Mouse (Mus musculus) WW6 (cell line): ENCODE data around the gene Palmd.

Experiments used
- DNase-seq: peaks from one replicate; pipeline ENCODE4 v3.0.0-alpha.2; 2013; ENCODE audit warnings: low read depth, low spot score

Gene Palmd

DNA sequence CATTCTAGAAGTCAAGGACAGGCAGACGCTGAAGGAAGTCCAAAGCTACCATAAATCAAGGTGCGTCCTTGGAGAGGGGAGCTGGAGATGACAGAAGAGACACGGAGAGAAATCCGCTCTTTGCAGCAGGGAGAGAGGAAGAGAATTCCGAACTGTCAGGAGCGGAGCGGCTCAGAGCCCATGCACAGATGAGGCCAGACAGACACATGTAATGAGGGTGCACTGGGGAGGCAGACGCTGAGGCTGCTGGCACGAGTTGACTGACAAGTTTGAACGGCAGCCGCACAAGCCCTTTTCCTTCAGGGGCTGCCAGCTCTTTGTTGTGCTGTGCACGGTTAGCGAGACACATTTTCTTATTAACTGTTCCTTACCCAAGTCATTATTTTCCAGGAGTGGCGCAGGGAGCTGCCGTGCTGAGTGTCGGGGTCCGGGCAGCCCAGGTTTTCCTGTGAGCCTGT, at the start of gene Palmd:
Gene Palmd (minus strand): TSS at position 448 of the 458 bp plus-strand sequence.
- DNase-seq: no peak

GRCm38 (mm10) chr3:117010182-117010581, 41.4 kb upstream of the Palmd start:
- DNase-seq: no peak

DNA sequence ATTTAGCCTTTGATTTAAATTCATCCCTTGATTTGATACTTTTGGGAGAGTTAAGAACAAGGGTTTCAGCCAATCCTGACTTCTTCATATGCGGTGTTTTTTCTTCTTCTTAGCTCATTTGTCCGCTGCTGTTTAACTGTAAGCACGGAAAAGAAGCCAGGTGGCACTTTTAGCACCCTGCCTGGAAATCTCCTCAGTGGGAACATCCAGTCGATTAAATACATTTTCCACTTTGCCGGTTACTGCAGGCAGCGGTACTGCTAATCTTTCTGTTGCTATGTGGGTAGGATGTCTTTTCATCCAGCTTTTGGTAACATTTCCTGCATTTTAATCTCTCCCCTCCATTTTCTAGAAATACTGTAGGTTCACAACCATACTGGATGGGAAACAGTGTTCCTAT, 38.6 kb upstream of the Palmd start:
- DNase-seq: no peak

DNA sequence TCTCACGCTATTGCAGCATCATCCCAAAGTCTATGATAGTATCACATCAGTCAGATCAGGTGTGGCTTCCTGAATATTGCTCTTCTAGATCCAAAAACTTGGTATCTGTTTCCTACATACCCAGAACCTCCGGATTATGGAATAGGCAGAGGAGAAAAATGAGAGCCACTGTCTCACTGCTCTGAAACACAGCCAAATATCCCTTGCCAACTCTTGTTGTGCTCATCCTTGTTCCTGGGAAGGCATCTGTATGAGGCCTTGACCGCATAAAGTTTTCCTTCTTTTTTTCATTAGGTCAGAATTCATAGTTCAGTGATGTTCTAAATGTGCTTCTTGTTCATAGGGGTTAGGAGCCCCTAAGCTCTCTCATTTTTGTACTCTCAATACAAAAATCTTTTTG, 37.8 kb upstream of the Palmd start:
- DNase-seq: no peak

GRCm38 (mm10) chr3:117003379-117003778, 34.6 kb upstream of the Palmd start:
- DNase-seq: no peak

DNA sequence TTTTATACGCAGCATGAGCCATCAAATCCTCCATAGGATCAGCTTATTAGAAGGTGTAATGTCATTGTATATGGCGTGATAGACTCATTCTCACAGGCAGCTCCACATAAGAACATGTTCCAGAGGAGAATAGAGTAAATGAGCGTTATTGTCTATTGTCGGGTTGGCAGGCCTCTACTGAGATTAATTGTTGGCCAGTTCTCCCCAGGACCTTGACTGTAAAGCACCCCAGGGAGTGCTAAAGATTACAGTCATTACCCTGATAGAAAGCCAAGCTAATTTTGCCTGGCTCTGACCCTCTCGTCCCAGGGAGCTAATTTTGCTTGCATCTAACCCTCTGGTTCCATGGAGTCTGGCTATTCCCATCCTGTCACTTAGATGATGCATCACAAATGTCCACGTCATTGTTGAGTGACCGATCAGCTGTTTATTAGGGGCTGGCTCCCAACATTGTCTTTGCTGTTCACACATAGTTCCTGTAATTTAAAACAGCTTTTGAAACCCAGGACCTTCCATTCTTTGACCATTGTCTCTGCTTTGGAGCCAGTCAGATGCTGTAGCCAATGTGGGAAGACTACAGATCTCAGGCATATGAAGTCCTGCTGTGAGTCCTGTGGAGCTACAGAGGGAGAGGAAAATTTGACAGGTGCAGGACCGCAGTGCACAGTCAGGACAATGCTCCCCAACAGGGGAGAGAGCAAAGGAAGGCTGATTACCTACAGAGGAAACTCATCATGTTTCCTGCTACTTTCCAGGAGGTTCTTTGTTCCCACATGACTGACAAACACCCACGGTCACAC, 33.1 kb upstream of the Palmd start:
- DNase-seq: no peak

DNA sequence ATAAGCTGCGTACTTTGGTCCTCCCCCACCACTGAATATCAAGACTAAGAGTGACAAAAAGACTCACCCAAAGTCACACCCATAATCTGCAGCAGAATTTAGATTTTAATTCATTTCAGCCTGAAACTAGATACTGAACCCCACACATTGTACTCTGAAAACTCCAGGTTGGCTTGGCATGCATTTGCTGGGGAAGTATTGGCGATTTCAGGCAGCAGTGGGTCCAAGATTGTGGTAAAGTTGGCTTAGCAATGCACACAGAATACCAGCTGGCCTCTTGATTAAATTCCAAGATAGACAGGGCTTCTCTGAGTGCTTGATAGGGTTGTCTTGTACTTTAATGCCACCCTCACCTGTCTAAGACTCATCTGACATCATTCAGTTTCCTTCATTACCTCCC, 24.2 kb upstream of the Palmd start:
- DNase-seq: no peak

- DNase-seq: no peak
These were observed 22.4 kb upstream of the Palmd start for GRCm38 (mm10) chr3:116991180-116991579.

- DNase-seq: no peak
These were observed 19.4 kb upstream of the Palmd start for GRCm38 (mm10) chr3:116988221-116988620.

DNA sequence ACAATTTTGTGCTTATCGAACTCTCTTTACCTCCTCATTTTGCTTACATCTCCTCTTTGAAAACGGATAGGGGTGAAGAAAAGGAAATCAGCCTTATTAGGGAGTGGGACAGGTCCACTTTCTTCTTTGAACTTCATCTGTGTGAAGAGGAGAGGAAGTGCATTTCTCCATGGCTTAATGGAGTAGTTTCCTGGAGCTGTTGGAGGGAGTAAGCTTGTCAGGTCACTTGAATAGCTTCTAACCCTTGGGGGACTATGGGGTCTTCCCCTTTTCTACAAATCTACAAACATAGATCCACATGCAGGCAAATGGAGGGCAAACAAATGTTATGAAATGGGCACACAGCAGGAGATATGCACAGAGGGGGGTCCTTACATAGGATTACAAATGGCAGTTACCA, 17.7 kb upstream of the Palmd start:
- no peak for DNase-seq

DNA sequence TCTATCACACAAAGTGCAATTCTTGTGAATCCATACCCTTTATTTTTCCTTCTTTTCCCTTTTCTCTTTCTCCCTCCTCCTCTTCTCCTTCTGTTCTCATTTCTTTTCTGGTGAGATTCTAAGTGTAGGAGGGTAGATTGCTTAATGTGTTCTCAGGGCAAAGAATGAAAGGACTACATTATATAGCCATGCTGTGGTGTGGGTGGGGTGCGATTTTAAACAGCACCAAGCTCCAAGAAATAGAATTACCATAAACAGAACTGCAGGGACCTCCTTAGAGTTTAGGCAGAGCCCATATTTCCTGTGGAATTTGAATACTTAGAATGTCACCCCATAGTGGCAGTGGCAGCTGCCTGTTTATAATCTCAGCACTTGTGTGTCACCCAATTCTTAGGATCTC, 17.0 kb upstream of the Palmd start:
- no peak for DNase-seq

GRCm38 (mm10) chr3:116985042-116985455, 16.3 kb upstream of the Palmd start:
- DNase-seq: no peak

GRCm38 (mm10) chr3:116981811-116982575, 13.2 kb upstream of the Palmd start:
- no peak for DNase-seq

DNA sequence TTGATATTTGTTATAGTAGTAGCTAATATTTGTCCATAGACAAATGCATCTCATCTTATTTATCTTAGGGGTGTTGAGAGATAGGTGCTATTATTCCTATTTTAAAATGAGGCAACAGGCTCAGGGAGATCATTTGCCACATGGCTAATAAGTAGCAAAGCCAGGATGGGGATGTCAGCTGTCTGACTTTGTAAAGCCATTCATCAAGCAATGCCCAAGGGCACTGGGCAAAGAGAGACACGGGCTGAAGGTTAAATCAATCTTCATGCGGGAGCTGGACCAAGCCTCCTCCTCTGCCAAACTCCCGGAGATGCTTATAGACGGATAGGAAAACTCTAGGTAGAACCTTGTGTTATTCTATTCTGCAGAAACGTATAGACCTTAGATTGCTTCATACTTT, 999 bp upstream of the Palmd start:
- no peak for DNase-seq

GRCm38 (mm10) chr3:116969003-116969402, 216 bp upstream of the Palmd start:
- no peak for DNase-seq

- no peak for DNase-seq
These were observed 820 bp downstream of the Palmd start, which contains the start of gene 4930455H04Rik for GRCm38 (mm10) chr3:116967967-116968366. Gene 4930455H04Rik (plus strand): TSS chr3:116968267.

DNA sequence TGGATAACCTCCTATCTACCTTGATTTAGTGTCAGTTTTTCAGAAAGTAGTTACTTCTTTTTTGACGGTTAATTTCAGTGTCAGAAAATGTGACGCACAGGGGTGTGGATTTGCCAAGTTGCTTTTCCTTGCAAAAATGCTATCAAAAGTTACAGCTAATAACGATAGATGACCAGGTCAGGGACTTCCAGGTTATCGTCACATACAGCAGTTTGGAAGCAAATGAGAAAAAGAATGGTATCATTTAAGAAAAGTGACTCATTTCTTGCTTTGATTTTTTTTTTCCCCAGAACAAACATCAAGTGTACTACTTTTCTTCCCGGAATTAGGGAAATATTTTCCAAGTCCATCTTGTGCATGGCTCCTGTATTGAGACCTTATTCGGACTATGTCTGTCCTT, 1.4 kb downstream of the Palmd start:
- DNase-seq: no peak

DNA sequence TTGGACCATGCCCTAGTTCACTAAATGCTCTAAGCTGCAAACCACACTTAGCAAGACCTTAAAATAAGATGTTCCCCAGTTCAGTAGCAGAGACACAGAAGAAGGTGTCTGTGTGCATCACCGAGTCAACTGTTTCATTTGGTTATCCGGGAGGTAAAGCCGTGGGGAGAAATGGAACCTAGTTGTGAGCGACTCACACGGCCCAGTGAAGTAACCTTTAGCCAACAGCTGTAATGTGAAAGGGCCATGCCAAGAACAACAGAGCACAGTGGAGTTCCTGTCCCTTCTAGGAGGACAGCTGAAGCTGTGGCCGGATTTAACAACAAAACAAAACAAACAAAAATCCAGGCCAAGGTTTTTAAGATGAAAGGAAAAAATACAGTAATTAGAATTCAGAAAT, 2.0 kb downstream of the Palmd start:
- no peak for DNase-seq

DNA sequence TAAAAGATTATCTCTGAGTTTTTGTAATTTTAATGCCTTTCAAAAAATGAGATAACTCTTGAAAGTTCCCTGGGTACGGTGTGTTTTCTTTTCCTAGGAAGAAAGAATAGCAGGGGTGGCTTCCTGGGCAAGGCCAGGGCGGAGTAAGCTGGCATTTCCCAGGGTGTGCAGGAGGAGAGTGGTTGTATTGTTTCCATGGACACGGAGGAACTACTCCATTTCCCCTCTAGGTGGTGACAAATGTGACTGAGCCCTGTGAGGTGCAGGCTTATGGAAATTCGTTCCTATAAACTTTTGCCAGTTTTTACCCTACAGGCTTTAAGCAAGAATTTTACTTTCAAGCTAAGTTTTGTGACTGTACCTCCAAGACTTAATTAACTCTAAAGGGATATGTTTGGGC, 2.6 kb downstream of the Palmd start:
- DNase-seq: peak; percentile 28

GRCm38 (mm10) chr3:116964426-116964825, 4.4 kb downstream of the Palmd start:
- no peak for DNase-seq

- no peak for DNase-seq
These were observed 5.6 kb downstream of the Palmd start for GRCm38 (mm10) chr3:116963213-116963612.

DNA sequence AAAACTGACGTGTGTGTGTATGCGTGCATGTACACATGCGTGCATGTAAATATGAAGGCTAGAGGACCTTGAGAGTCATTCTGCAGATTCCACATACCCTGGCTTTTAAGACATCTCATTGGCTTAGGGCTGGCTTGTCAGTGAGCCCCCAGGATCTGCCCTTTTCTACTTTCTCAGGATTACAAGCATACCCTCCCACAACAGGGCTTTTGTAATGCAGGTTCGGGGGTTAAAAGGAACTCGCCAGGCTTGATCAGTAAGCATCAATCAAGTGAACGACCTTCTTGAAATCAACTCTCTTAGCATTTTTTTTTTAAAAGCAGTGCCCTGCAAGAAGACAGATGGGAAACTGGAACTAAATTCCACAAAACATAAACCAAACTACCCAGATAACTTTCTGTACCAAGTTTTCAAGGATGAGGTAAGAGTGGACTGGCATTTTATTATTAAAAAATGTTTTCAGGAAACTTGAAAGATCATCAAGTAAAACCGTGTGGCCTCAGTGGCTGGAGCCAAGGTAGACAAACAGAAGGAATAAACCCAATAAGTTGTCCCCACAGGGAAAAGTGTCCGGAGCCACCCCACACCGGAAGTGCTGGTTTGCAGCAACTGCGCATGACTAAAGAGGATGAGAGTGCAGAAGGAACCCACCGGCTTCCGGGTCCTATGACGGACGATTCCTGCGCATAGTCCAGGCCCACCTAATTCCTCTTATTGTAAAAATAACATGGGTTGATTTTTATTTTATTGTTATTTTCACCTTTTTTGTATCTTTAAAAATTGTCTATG, 7.2 kb downstream of the Palmd start:
- no peak for DNase-seq
